Mouse (Mus musculus): ENCODE measurements around the gene Tulp1. TPM values are rescaled to one million over a fixed set of nuclear protein-coding genes. Genes with fewer than 3 reads are reported as not detected.
A peak's percentile ranks its signal among the peaks of the same experiment; 100 is the strongest.

The Tulp1 gene
- polyA plus RNA-seq, 1 experiment from 2014 or later = 18.1 TPM

DNA sequence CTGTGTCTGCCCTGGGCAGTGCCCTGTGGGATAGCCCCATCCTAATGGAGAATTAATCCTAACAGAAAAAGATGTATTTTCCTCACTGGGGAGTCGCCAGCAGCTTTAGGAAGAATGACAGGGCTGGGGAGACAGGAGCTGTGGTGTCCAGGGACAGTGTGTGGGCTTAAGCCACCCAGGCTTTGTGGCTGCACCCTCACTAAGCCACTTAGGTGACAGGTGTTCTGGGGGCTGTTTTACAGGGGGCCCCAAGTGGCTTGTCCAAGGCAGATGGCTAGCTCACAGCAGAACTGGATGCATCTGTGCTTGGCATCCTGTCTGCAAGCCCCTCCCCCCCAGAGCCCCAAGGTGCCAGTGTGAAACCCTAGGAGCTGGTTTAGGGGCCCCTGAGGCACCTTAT, 6.9 kb upstream of the Tulp1 start:
- Histone ChIP-seq H3K27me3 (replicated peaks; ENCODE audit: insufficient read depth, low read length) (peaks cover 10% of the 10 kb centered on the region; the same call in 1 of the 2 replicates), H3K4me3 (ENCODE audit: low read depth, low read length) (no peak overlapping the region), H3K4me1 (ENCODE audit: insufficient read depth, low read depth, low read length) (no peaks in the 10 kb centered on the region), H3K36me3 (ENCODE audit: insufficient read depth, low read length) (no peaks in the 10 kb centered on the region), H3K4me2 (replicated peaks; ENCODE audit: low read depth, low read length) (no peak overlapping the region), H3K9ac (replicated peaks; ENCODE audit: low read depth) (no peak overlapping the region), H3K9me3 (ENCODE audit: low read length) (no peaks in the 10 kb centered on the region), H3K27ac (ENCODE audit: low read length) (no peak overlapping the region)
- DNase-seq (ENCODE audit: low spot score) (no peak), ATAC-seq (no peak)
- no peak for TF ChIP-seq CTCF (IDR thresholded peaks at IDR 0.05)
- no peak for TF ChIP-seq EP300 (IDR thresholded peaks at IDR 0.05)
- WGBS = 69% methylated on average over 1 of the region's 1 CpGs

DNA sequence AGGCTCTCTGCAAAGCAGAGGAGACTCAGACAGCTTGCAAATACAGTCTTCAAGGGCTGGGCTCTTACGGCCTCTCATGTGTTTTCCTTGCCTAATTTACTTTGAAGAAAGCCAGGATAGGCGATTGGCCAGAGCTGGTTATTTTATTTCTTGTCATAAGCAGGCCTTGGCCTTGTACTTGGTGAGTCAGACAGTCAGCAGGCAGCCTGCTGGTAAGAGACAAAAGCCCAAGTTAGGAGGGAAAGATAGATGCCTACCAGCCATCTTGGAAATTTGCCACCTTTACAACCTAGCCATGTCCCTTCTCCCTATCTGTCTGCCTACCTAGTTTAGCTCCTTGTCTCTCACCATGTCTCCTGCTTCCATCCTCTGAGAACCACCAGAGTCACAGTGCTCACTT, 6.3 kb upstream of the Tulp1 start:
- H3K36me3 ChIP-seq (ENCODE audit: insufficient read depth, low read length) = no peaks in the 10 kb centered on the region
- peaks cover 10% of the 10 kb centered on the region; the same call in 1 of the 2 replicates for H3K27me3 ChIP-seq (replicated peaks; ENCODE audit: insufficient read depth, low read length)
- no peak overlapping the region for H3K27ac ChIP-seq (ENCODE audit: low read length)
- no peak for DNase-seq (ENCODE audit: low spot score)
- no peak for TF ChIP-seq EP300 (IDR thresholded peaks at IDR 0.05)
- TF ChIP-seq CTCF (IDR thresholded peaks at IDR 0.05) = no peak
- no peaks in the 10 kb centered on the region for H3K9me3 ChIP-seq (ENCODE audit: low read length)
- WGBS = 55% methylated on average over 2 of the region's 2 CpGs
- no peak overlapping the region for H3K4me3 ChIP-seq (ENCODE audit: low read depth, low read length)
- no peaks in the 10 kb centered on the region for H3K4me1 ChIP-seq (ENCODE audit: insufficient read depth, low read depth, low read length)
- no peak overlapping the region for H3K4me2 ChIP-seq (replicated peaks; ENCODE audit: low read depth, low read length)
- ATAC-seq = no peak
- H3K9ac ChIP-seq (replicated peaks; ENCODE audit: low read depth) = no peak overlapping the region

DNA sequence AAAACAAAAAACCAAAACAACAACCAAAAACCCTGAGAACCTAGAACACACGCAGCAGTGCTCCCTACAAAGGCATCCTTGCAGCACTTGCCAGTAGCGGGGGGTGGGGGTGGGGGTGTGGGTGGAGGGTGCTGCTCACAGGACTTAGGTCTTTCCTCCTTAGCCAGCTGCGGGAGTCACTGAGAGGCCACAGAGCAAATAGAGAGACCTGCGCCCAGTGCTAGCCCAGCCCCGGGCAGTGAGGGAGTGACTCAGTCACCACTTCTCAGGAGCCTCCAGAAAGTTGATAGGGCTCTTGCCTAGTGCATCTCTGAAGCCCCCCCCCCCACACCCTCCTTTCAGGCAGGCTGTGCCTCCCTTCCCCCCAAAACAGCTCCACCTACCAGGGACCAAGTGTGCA, 4.0 kb upstream of the Tulp1 start:
- DNase-seq (ENCODE audit: low spot score) = no peak
- H3K36me3 ChIP-seq (ENCODE audit: insufficient read depth, low read length) = no peaks in the 10 kb centered on the region
- ATAC-seq = peak; percentile 50
- no peaks in the 10 kb centered on the region for H3K9me3 ChIP-seq (ENCODE audit: low read length)
- H3K4me1 ChIP-seq (ENCODE audit: insufficient read depth, low read depth, low read length) = peaks cover 2% of the 10 kb centered on the region
- TF ChIP-seq CTCF (IDR thresholded peaks at IDR 0.05) (no peak), EP300 (IDR thresholded peaks at IDR 0.05) (no peak)
- H3K27me3 ChIP-seq (replicated peaks; ENCODE audit: insufficient read depth, low read length) = no peaks in the 10 kb centered on the region; the same call in 1 of the 2 replicates
- WGBS = 45% methylated on average over 5 of the region's 5 CpGs
- H3K9ac ChIP-seq (replicated peaks; ENCODE audit: low read depth) = no peak overlapping the region
- H3K4me3 ChIP-seq (ENCODE audit: low read depth, low read length) = no peak overlapping the region
- no peak overlapping the region for H3K4me2 ChIP-seq (replicated peaks; ENCODE audit: low read depth, low read length)
- no peak overlapping the region for H3K27ac ChIP-seq (ENCODE audit: low read length)

DNA sequence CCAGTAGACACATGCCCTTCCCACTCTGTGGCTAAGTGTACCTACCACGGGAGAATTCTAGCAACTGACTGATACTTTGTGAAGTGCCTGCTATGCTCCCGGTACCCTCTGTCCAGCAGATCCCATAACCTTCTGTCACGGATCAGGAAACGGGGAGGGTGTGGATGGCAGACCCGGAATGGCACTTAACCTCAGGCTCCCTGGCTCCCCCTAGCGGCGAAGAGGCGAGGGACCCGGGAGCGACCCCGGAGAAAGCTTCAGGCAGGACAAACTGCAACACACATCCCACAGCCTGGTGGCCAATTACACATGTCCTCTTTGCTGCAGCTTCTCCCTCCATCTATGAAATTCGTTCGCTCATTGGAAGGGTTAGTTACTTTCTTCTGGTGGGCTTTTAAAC, 3.4 kb upstream of the Tulp1 start:
- Histone ChIP-seq H3K36me3 (ENCODE audit: insufficient read depth, low read length) (no peaks in the 10 kb centered on the region), H3K27ac (ENCODE audit: low read length) (no peak overlapping the region), H3K9ac (replicated peaks; ENCODE audit: low read depth) (no peak overlapping the region), H3K4me2 (replicated peaks; ENCODE audit: low read depth, low read length) (no peak overlapping the region), H3K9me3 (ENCODE audit: low read length) (no peaks in the 10 kb centered on the region), H3K27me3 (replicated peaks; ENCODE audit: insufficient read depth, low read length) (no peaks in the 10 kb centered on the region; the same call in 1 of the 2 replicates), H3K4me3 (ENCODE audit: low read depth, low read length) (no peak overlapping the region), H3K4me1 (ENCODE audit: insufficient read depth, low read depth, low read length) (peaks cover 8% of the 10 kb centered on the region)
- DNase-seq (ENCODE audit: low spot score) (peak; percentile 85), ATAC-seq (peak; percentile 75)
- TF ChIP-seq EP300 (IDR thresholded peaks at IDR 0.05) (no peak), CTCF (IDR thresholded peaks at IDR 0.05) (peak; percentile 96)
- 3% methylated on average over 13 of the region's 13 CpGs for WGBS

DNA sequence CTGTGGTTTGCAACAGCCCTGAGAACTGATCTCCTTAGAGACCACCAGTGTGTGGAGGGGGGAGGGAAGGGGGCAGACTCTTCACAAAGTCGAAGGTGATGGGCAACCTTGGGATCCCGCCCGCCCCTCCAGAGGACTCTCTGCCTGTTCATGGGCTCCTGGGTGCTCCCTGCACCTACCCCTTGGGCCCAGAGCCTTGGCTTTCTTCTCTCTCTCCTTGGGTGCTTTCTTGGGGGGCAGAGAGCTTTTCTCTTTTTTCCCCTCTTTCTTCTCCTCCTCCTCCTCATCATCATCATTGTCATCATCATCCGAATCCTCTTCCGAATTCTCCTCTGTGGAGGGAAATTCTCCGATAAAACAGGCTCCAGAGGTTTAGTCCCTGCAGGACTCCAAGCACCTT, 1.5 kb downstream of the Tulp1 start:
- H3K9ac ChIP-seq (replicated peaks; ENCODE audit: low read depth) = no peak overlapping the region

DNA sequence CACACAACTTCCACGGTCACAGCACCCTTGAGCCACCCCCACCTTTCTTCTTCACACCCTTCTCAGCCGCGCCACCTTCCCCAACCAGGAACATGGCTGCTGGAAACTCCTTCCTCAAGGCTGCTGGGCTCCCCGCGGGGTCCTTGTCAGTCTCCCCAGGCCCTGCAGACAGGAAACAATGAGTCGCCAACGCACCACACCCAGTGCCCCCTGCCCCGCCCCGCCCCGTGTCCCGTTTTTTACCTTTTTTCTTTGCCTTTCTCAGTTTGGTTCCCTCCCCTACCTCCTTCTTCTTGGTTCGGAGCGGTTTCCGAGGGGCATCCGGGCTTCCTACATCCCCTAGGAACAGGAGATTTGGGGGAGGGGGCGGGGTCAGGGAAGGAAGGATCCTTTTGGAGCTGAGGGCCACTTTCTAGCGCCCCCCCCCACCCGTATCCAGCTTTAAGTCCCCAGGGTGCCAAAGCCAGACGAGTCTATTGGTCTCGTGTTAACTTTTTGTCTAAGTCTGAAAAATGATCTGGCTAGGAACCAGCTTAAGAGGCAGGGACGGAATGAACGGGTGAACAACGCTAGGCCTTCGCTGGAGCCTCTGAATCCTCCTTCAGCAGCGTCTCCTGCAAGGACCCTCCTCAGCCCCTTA, 2.2 kb downstream of the Tulp1 start:
- 5% methylated on average over 25 of the region's 25 CpGs for WGBS
- Histone ChIP-seq H3K27ac (ENCODE audit: low read length) (no peak overlapping the region), H3K4me2 (replicated peaks; ENCODE audit: low read depth, low read length) (peak overlapping the region; percentile 43), H3K9ac (replicated peaks; ENCODE audit: low read depth) (no peak overlapping the region), H3K36me3 (ENCODE audit: insufficient read depth, low read length) (no peaks in the 10 kb centered on the region), H3K4me1 (ENCODE audit: insufficient read depth, low read depth, low read length) (peaks cover 16% of the 10 kb centered on the region), H3K27me3 (replicated peaks; ENCODE audit: insufficient read depth, low read length) (peaks cover 8% of the 10 kb centered on the region; the same call in 1 of the 2 replicates), H3K9me3 (ENCODE audit: low read length) (no peaks in the 10 kb centered on the region), H3K4me3 (ENCODE audit: low read depth, low read length) (peak overlapping the region; percentile 17; the same call in 1 of the 2 replicates)
- ATAC-seq (no peak), DNase-seq (ENCODE audit: low spot score) (no peak)
- TF ChIP-seq EP300 (IDR thresholded peaks at IDR 0.05) = no peak
- no peak for TF ChIP-seq CTCF (IDR thresholded peaks at IDR 0.05)

More for the DNA sequence above, 1.5 kb downstream of the Tulp1 start:
- Histone ChIP-seq H3K36me3 (ENCODE audit: insufficient read depth, low read length) (no peaks in the 10 kb centered on the region), H3K4me3 (ENCODE audit: low read depth, low read length) (no peak overlapping the region), H3K9me3 (ENCODE audit: low read length) (no peaks in the 10 kb centered on the region), H3K4me2 (replicated peaks; ENCODE audit: low read depth, low read length) (peak overlapping the region; percentile 43; the same call in 1 of the 2 replicates), H3K27ac (ENCODE audit: low read length) (no peak overlapping the region), H3K4me1 (ENCODE audit: insufficient read depth, low read depth, low read length) (peaks cover 16% of the 10 kb centered on the region), H3K27me3 (replicated peaks; ENCODE audit: insufficient read depth, low read length) (peaks cover 8% of the 10 kb centered on the region; the same call in 1 of the 2 replicates)
- no peak for TF ChIP-seq EP300 (IDR thresholded peaks at IDR 0.05)
- no peak for DNase-seq (ENCODE audit: low spot score)
- WGBS = 50% methylated on average over 6 of the region's 6 CpGs
- no peak for ATAC-seq

Data from lung, postnatal 0 days (tissue).